Mouse (Mus musculus) bone marrow, adult 2 months (tissue): ENCODE measurements around the gene Rptor. TPM values are rescaled to one million over a fixed set of nuclear protein-coding genes. Genes with fewer than 3 reads are reported as not detected.
A peak's percentile ranks its signal among the peaks of the same experiment; 100 is the strongest.

Experiments
- H3K27ac ChIP-seq: fragments of 200-500 bp; 2 replicates; pipeline ENCODE4 v1.5.1; 2012; ENCODE audit warnings: low read depth, mild to moderate bottlenecking, control low read depth, inconsistent platforms, low read length; ENCODE audit not compliant: control insufficient read depth, poor library complexity, insufficient read depth
- H3K4me1 ChIP-seq: fragments of 200-500 bp; 2 replicates; pipeline ENCODE4 v1.6.1; 2011; ENCODE audit warnings: low read length; ENCODE audit not compliant: control insufficient read depth, insufficient read depth
- H3K4me3 ChIP-seq: fragments of 200-500 bp; replicated peaks from 2 replicates; pipeline ENCODE3; 2011; ENCODE audit warnings: mild to moderate bottlenecking, low read depth, low read length, control low read depth; ENCODE audit not compliant: control insufficient read depth
- CTCF ChIP-seq: fragments of 200-500 bp; IDR thresholded peaks from 2 replicates; pipeline ENCODE4 v1.5.1; 2011; ENCODE audit warnings: low read length, control low read depth; ENCODE audit not compliant: control insufficient read depth, insufficient read depth
- POLR2A ChIP-seq: fragments of 200-500 bp; IDR thresholded peaks from 2 replicates; pipeline ENCODE4 v1.6.1; 2011; ENCODE audit warnings: low read depth, mild to moderate bottlenecking, control low read depth, low read length, borderline replicate concordance; ENCODE audit not compliant: control insufficient read depth
- WGBS: fragments of 180-500 bp; shearing (Covaris S2); methylation state at CpG from one replicate; pipeline ENCODE4 v1.1.7; 2018; 5-methylcytosine and 5-hydroxymethylcytosine counted together
- polyA plus RNA-seq: library from polyadenylated mRNA; stranded (reverse); fragments of >200 nt; gene quantifications from 2 replicates; pipeline ENCODE4 v1.2.4, GENCODE M21; 2011; ENCODE audit warnings: low replicate concordance; ENCODE audit not compliant: missing spikeins, insufficient read depth, insufficient read length

The Rptor gene
- polyA plus RNA-seq, 1 experiment: 15.6 TPM

DNA sequence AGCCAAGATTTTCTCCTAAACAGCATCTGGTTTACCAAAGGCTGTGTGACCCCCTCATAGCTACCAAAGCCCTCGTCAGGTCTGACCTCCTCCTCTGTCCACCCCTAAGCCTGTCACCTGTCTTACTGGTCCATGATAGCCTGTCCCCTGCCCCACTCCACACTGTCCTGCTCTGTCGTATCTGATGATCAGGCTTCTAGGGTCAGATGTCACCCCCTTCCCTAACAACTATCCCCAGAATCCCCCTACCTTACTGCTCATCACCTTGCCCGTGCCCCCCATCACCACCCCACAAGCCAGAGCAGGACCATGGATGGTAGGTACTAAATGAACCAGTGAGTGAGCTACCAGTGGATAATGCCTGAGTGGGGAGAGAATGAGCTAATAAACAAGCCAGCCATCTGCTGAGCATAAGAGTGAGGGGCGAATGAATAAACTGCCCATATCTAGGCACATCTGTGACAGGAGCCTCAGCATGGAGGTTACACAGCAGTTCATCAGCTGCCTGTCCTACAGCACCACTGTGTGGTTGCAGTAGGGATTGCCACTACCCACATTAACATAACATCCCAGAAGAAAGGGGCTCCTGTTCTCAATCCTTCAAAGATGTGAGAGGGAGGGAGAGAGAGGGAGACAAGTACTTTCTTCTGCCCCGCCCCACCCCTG is 302.0 kb downstream of the Rptor start:
- Histone ChIP-seq H3K4me1 (no peaks in the 10 kb centered on the region), H3K4me3 (no peak overlapping the region), H3K27ac (no peak overlapping the region)
- peak; percentile 95 for TF ChIP-seq CTCF
- no peak for TF ChIP-seq POLR2A
- 36% methylated on average over 5 of the region's 5 CpGs for WGBS

DNA sequence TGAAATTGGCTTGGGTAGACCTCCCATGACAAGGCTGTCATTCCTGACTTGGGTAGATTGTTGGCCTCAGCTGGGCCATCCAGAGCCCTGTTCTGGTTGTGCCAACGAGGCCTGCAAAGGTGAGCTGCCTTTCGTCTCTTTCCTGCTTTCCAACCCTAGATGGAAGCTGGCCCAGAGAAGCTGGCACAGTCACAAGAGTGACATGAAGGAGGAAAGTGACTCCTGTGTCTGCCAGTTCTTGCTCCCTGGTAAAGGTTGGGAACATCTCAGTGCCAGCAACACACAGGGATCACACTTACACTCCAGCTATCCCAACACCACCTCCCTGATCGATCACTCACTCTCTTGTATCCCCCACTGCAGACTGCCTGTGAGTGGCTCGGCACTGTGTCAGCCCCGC is 303.1 kb downstream of the Rptor start:
- 78% methylated on average over 5 of the region's 5 CpGs for WGBS
- TF ChIP-seq CTCF: no peak
- no peak for TF ChIP-seq POLR2A
- H3K27ac ChIP-seq: no peak overlapping the region
- no peak overlapping the region for H3K4me3 ChIP-seq
- no peaks in the 10 kb centered on the region for H3K4me1 ChIP-seq

- 41% methylated on average over 7 of the region's 7 CpGs for WGBS
- Histone ChIP-seq H3K4me1 (no peaks in the 10 kb centered on the region), H3K27ac (no peak overlapping the region), H3K4me3 (no peak overlapping the region)
- no peak for TF ChIP-seq CTCF
- no peak for TF ChIP-seq POLR2A
Observed at GRCm38 (mm10) chr11:119907006-119907650, 304.4 kb downstream of the Rptor start.

GRCm38 (mm10) chr11:119907711-119908110 is 305.0 kb downstream of the Rptor start:
- no peak for TF ChIP-seq CTCF
- no peak for TF ChIP-seq POLR2A
- WGBS: 28% methylated on average over 7 of the region's 7 CpGs
- no peaks in the 10 kb centered on the region for H3K4me1 ChIP-seq

DNA sequence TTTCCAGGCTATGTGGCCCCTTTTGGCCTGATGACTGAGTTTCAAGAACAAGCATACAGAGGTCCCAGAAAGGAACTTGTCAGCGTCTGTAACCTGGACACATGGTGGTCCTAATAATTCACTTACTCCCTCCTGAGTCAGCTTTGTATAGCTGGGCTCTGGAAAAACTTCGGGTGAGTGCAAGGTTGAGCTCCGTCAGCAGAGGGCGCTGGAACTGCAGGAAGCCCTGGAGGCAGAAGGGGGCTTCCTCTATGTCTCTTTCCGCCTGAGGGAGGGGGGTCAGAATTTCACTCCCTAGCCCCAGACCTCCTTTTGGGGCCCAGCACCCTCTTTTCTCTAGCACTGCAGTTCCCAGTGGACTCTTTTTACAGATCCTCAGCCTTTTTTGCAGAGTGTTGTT is 306.7 kb downstream of the Rptor start:
- peaks cover 6% of the 10 kb centered on the region for H3K4me1 ChIP-seq
- no peak for TF ChIP-seq POLR2A
- TF ChIP-seq CTCF: peak; percentile 90
- H3K27ac ChIP-seq: no peak overlapping the region

More at GRCm38 (mm10) chr11:119907711-119908110, 305.0 kb downstream of the Rptor start:
- Histone ChIP-seq H3K27ac (no peak overlapping the region), H3K4me3 (no peak overlapping the region)

GRCm38 (mm10) chr11:119912845-119913244 is 310.1 kb downstream of the Rptor start:
- Histone ChIP-seq H3K4me3 (no peak overlapping the region), H3K27ac (0 out of 2 replicates have a peak overlapping the region, but pooled peaks have one; percentile 1), H3K4me1 (peaks cover 9% of the 10 kb centered on the region)
- WGBS: 46% methylated on average over 7 of the region's 7 CpGs
- TF ChIP-seq CTCF (no peak), POLR2A (no peak)

More for the DNA sequence above, 306.7 kb downstream of the Rptor start:
- H3K4me3 ChIP-seq: no peak overlapping the region
- under 1% methylated on average over 5 of the region's 5 CpGs for WGBS

DNA sequence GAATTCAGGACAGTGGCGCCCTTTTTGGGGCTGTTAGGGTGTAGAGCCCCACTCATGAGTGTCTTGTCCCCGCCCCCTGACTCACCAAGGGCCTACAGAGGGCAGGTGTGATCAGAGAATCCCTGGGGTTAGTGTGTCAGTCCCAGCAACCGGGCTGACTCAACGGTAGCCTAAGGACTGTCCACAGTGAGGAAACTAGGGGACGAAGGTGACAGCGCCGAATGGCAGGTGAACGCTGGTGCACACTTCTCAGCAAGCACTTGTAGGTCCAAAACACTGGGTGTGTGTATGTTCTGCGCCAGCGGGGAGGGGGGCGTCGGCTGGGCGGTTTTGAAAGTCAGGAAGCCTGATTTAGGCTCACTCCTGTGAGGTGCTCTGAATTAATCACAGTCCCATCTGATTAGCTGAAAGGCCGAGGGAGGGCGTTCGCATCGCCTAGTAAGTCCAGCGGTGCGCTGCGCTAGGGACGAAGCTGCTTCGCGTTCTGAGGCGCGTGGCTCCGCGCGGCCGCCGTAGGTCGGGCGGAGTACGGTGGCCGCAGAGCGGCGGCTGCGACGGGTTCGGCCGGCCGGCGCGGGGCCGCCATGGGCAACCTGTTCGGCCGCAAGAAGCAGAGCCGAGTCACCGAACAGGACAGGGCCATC is 310.7 kb downstream of the Rptor start, which contains the start of gene Chmp6:
Chmp6 (plus strand) TSS at position 151 of the 644 bp plus-strand sequence.
- TF ChIP-seq CTCF (no peak), POLR2A (peak; percentile 75; the same call in 1 of the 2 replicates)
- peak within 1 kb of the TSS; percentile 48; the same call in 1 of the 2 replicates for H3K27ac ChIP-seq
- under 1% methylated on average over 48 of the region's 48 CpGs for WGBS
- H3K4me1 ChIP-seq: peaks cover 9% of the 10 kb centered on the region
- peak within 1 kb of the TSS; percentile 95 for H3K4me3 ChIP-seq

DNA sequence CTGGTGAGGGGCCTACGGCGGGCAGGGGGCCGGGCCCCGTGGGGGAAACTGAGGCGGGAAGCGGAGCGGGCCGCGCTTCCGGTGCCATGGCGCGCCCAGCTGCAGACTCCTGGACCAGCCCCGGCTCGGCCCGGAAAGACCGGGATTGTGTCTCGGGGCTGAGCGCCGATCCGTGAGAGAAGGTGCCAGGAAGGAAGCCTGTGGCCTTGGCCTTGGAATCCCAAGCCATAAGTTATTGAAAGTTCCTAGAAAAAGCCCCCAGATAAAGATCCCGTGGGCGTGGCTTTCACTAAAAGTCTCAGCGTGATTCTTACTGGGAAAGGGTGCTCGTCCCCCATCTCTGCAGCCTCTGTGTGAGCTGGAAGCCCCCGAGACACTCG is 311.2 kb downstream of the Rptor start:
- no peak for TF ChIP-seq POLR2A
- no peak for TF ChIP-seq CTCF
- H3K4me3 ChIP-seq: peak overlapping the region; percentile 95
- H3K27ac ChIP-seq: peak overlapping the region; percentile 48; the same call in 1 of the 2 replicates
- H3K4me1 ChIP-seq: peaks cover 9% of the 10 kb centered on the region
- WGBS: under 1% methylated on average over 26 of the region's 26 CpGs
